Mouse (Mus musculus) liver, embryonic 11.5 days (tissue): ENCODE measurements around the gene Odc1. TPM values are rescaled to one million over a fixed set of nuclear protein-coding genes. Genes with fewer than 3 reads are reported as not detected.

Source experiments
- ATAC-seq: fragments of 200-750 bp; cut with Nextera tagmentation; replicated peaks from 2 replicates; pipeline ENCODE4 v1.8.0; 2017; ENCODE audit warnings: moderate number of reproducible peaks, mild to moderate bottlenecking, moderate TSS enrichment, moderate library complexity; ENCODE audit not compliant: low FRiP score
- DNase-seq: peaks from one replicate; pipeline ENCODE4 v3.0.0-alpha.2; 2017; ENCODE audit warnings: low spot score
- H3K27ac ChIP-seq: fragments of 300-500 bp; sonication (generic); 2 replicates; pipeline ENCODE4 v1.5.1; 2014; ENCODE audit warnings: mild to moderate bottlenecking, low read depth, low read length, control low read depth
- H3K27me3 ChIP-seq: fragments of 300-500 bp; sonication (generic); replicated peaks from 2 replicates; pipeline ENCODE4 v1.6.1; 2014; ENCODE audit warnings: low read length, mixed read lengths; ENCODE audit not compliant: control insufficient read depth, insufficient read depth
- H3K36me3 ChIP-seq: fragments of 300-500 bp; sonication (generic); 2 replicates; pipeline ENCODE4 v1.6.1; 2014; ENCODE audit warnings: mild to moderate bottlenecking, low read length, moderate library complexity, mixed read lengths; ENCODE audit not compliant: control insufficient read depth, insufficient read depth
- H3K4me1 ChIP-seq: fragments of 300-500 bp; sonication (generic); replicated peaks from 2 replicates; pipeline ENCODE4 v1.6.1; 2014; ENCODE audit warnings: low read length, mixed read lengths; ENCODE audit not compliant: control insufficient read depth, insufficient read depth
- H3K4me2 ChIP-seq: fragments of 300-500 bp; sonication (generic); 2 replicates; pipeline ENCODE4 v1.6.1; 2014; ENCODE audit warnings: mild to moderate bottlenecking, control low read depth, moderate library complexity
- H3K4me3 ChIP-seq: fragments of 300-500 bp; sonication (generic); 2 replicates; pipeline ENCODE4 v1.5.1; 2014; ENCODE audit warnings: low read depth, low read length, control low read depth
- H3K9ac ChIP-seq: fragments of 300-500 bp; sonication (generic); 2 replicates; pipeline ENCODE4 v1.6.1; 2014; ENCODE audit warnings: low read depth, low read length, control low read depth
- H3K9me3 ChIP-seq: fragments of 300-500 bp; sonication (generic); 2 replicates; pipeline ENCODE4 v1.6.1; 2016; ENCODE audit warnings: low read length, inconsistent platforms, mixed read lengths; ENCODE audit not compliant: control insufficient read depth
- WGBS: fragments of 180-500 bp; shearing (Covaris S2); extraction: QIAGEN DNeasy Blood & Tissue Kit; methylation state at CpG from one replicate; pipeline ENCODE4 v1.1.7; 2014; 5-methylcytosine and 5-hydroxymethylcytosine counted together
- polyA plus RNA-seq: library from polyadenylated mRNA; unstranded; fragments of >200 nt; fragmentation: Nextera tagmentation; extraction: Ambion mirVana; gene quantifications from 2 replicates; pipeline ENCODE4 v1.2.1, GENCODE M21; 2014

Gene Odc1
- 446 and 497 TPM in 2 replicates for polyA plus RNA-seq

- H3K27me3 ChIP-seq: no peaks in the 10 kb centered on the region
- H3K36me3 ChIP-seq: peaks cover 24% of the 10 kb centered on the region
- H3K9ac ChIP-seq: peak within 1 kb of the TSS; percentile 99
- H3K9me3 ChIP-seq: no peaks in the 10 kb centered on the region
- peak within 1 kb of the TSS; percentile 91 for H3K27ac ChIP-seq
- ATAC-seq (peak; percentile 94), DNase-seq (peak; percentile 98)
- H3K4me2 ChIP-seq: peak within 1 kb of the TSS; percentile 93
- H3K4me3 ChIP-seq: peak within 1 kb of the TSS; percentile 99
- peaks cover 27% of the 10 kb centered on the region for H3K4me1 ChIP-seq
- WGBS: under 1% methylated on average over 56 of the region's 98 CpGs
Observed at GRCm38 (mm10) chr12:17544209-17545106, at the start of gene Odc1. TSS of gene Odc1 (plus strand) at chr12:17544794.

GRCm38 (mm10) chr12:17494809-17495208 is 49.8 kb upstream of the Odc1 start:
- ATAC-seq (no peak), DNase-seq (no peak)
- Histone ChIP-seq H3K4me2 (no peak overlapping the region), H3K4me1 (peaks cover 7% of the 10 kb centered on the region; the same call in 1 of the 2 replicates), H3K27me3 (no peaks in the 10 kb centered on the region), H3K4me3 (no peak overlapping the region), H3K9ac (no peak overlapping the region), H3K9me3 (no peaks in the 10 kb centered on the region), H3K36me3 (no peaks in the 10 kb centered on the region), H3K27ac (no peak overlapping the region)
- WGBS: 44% methylated on average over 4 of the region's 4 CpGs

GRCm38 (mm10) chr12:17495858-17496451 is 48.6 kb upstream of the Odc1 start:
- Histone ChIP-seq H3K36me3 (no peaks in the 10 kb centered on the region), H3K4me3 (no peak overlapping the region), H3K9me3 (no peaks in the 10 kb centered on the region), H3K4me1 (peaks cover 7% of the 10 kb centered on the region; the same call in 1 of the 2 replicates), H3K27me3 (no peaks in the 10 kb centered on the region), H3K4me2 (no peak overlapping the region), H3K27ac (no peak overlapping the region), H3K9ac (no peak overlapping the region)
- peak; percentile 37 for DNase-seq
- no peak for ATAC-seq
- 40% methylated on average over 8 of the region's 8 CpGs for WGBS

GRCm38 (mm10) chr12:17505620-17506074 is 38.9 kb upstream of the Odc1 start:
- DNase-seq (no peak), ATAC-seq (peak; percentile 59)
- 26% methylated on average over 2 of the region's 2 CpGs for WGBS
- Histone ChIP-seq H3K4me2 (no peak overlapping the region), H3K27ac (0 out of 2 replicates have a peak overlapping the region, but pooled peaks have one; percentile 8), H3K9ac (no peak overlapping the region), H3K4me3 (no peak overlapping the region), H3K36me3 (no peaks in the 10 kb centered on the region), H3K9me3 (no peaks in the 10 kb centered on the region), H3K4me1 (peaks cover 25% of the 10 kb centered on the region), H3K27me3 (peaks cover 3% of the 10 kb centered on the region; the same call in 1 of the 2 replicates)

DNA sequence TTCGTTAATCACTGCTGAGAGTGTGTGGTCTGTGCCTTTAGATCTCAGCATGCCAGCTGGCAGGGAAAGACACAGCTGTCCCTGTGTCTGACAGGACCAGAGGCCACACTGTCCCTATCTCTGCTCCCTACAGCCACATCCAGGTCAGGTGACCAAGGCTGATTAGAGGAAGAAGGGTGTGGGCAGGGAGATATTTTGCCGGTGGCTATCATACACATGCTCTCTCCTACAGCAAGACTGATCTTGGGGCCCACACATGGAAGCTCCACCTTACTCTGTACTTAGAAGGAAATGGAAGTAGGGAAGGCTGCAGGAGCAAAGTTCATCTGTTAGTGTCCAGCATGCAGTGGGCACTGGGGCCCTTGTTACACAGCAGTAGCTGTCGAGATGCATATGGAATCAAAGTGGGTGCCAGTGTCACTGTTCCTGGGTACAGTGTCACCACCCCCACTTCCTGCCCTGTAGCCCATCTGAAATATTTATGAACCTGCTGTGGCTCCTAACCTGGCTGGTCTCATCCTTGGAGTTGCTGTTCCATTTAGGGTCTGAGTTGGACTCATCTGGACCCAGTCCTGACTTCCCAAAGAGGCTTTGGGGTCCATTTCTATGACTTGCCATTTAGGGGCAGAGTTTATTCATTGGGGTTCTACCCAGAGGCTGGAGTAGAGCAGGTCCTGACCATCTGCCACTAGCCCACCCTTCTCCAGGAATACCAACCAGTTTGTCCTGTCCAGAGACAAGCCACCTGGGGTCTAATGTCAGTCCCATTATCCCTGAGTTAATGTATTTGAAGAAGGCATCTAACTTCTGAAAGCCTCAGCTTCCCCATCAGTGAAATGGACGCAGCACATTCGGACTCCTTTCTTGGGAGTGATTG is 38.2 kb upstream of the Odc1 start:
- no peaks in the 10 kb centered on the region for H3K9me3 ChIP-seq
- DNase-seq (peak; percentile 62), ATAC-seq (peak; percentile 100)
- peak overlapping the region; percentile 8; the same call in 1 of the 2 replicates for H3K27ac ChIP-seq
- no peaks in the 10 kb centered on the region for H3K36me3 ChIP-seq
- peak overlapping the region; percentile 36 for H3K4me2 ChIP-seq
- H3K4me1 ChIP-seq: peaks cover 25% of the 10 kb centered on the region
- no peak overlapping the region for H3K4me3 ChIP-seq
- peaks cover 3% of the 10 kb centered on the region; the same call in 1 of the 2 replicates for H3K27me3 ChIP-seq
- 38% methylated on average over 5 of the region's 5 CpGs for WGBS
- 0 out of 2 replicates have a peak overlapping the region, but pooled peaks have one; percentile 36 for H3K9ac ChIP-seq

GRCm38 (mm10) chr12:17506994-17507542 is 37.5 kb upstream of the Odc1 start:
- DNase-seq (peak; percentile 43), ATAC-seq (no peak)
- H3K4me1 ChIP-seq: peaks cover 25% of the 10 kb centered on the region
- H3K9ac ChIP-seq: peak overlapping the region; percentile 37
- H3K4me3 ChIP-seq: no peak overlapping the region
- peaks cover 3% of the 10 kb centered on the region; the same call in 1 of the 2 replicates for H3K27me3 ChIP-seq
- WGBS: 25% methylated on average over 13 of the region's 13 CpGs
- no peaks in the 10 kb centered on the region for H3K9me3 ChIP-seq
- H3K36me3 ChIP-seq: no peaks in the 10 kb centered on the region
- H3K27ac ChIP-seq: no peak overlapping the region
- H3K4me2 ChIP-seq: peak overlapping the region; percentile 36

GRCm38 (mm10) chr12:17509310-17509709 is 35.3 kb upstream of the Odc1 start:
- 80% methylated on average over 1 of the region's 1 CpGs for WGBS
- DNase-seq (no peak), ATAC-seq (no peak)
- no peak overlapping the region for H3K4me3 ChIP-seq
- H3K4me2 ChIP-seq: no peak overlapping the region
- H3K4me1 ChIP-seq: peaks cover 25% of the 10 kb centered on the region
- H3K27ac ChIP-seq: no peak overlapping the region
- H3K36me3 ChIP-seq: no peaks in the 10 kb centered on the region
- peaks cover 3% of the 10 kb centered on the region; the same call in 1 of the 2 replicates for H3K27me3 ChIP-seq
- no peak overlapping the region for H3K9ac ChIP-seq
- no peaks in the 10 kb centered on the region for H3K9me3 ChIP-seq

DNA sequence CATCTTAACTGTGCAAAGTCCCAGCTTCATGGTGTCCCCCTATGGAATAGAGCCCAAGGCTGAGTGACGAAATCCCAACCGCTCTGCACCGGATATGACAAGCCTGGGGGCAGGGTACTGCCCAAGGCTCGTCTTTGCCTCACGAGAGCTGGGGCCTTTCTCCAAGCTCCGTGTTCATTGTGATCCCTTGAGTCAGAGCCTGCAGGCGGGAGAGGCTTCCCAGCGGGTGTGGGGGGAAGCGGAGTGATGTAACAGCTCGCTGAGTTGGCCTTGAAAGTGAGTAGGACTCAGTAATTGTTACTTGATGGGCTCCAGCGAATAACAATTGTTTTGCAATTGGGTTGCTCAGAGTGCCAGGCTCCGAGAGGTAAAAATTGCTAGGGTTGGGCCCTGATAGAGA is 34.4 kb upstream of the Odc1 start:
- H3K4me3 ChIP-seq: no peak overlapping the region
- 48% methylated on average over 12 of the region's 12 CpGs for WGBS

More for the DNA sequence above, 34.4 kb upstream of the Odc1 start:
- Histone ChIP-seq H3K9me3 (no peaks in the 10 kb centered on the region), H3K9ac (no peak overlapping the region), H3K27ac (no peak overlapping the region), H3K27me3 (0 out of 2 replicates have a peak, but pooled peaks cover 3% of the 10 kb centered on the region), H3K4me1 (peaks cover 25% of the 10 kb centered on the region), H3K4me2 (no peak overlapping the region), H3K36me3 (no peaks in the 10 kb centered on the region)
- ATAC-seq (no peak), DNase-seq (no peak)
